Mouse (Mus musculus): ENCODE results near the gene Krt80. TPM values are rescaled to one million over a fixed set of nuclear protein-coding genes. Genes with fewer than 3 reads are reported as not detected.

Gene Krt80
- total and polyA plus RNA-seq, 3 experiments: 0.20 TPM; not detected in 2

GRCm38 (mm10) chr15:101297988-101298387 is 72.0 kb downstream of the Krt80 start:
- no peak overlapping the region for H3K27ac ChIP-seq (ENCODE audit: insufficient read depth, low read depth)
- H3K4me1 ChIP-seq (ENCODE audit: control insufficient read depth in 1 of 2, insufficient read depth in 2 of 2): peaks cover 2 to 3% of the 10 kb centered on the region in 2 experiments; a peak in 1 of 4 replicates

More at GRCm38 (mm10) chr15:101297988-101298387, 72.0 kb downstream of the Krt80 start:
- dilution Hi-C loops (cut with MboI; ENCODE audit: extremely low pct_ligation_motif_present, extremely low pct_unique_long_range_greater_than_20kb, low sequenced_read_pairs) (no loop called here), in situ Hi-C loops (cut with MboI; ENCODE audit: low pct_ligation_motif_present, low pct_unique_long_range_greater_than_20kb, low sequenced_read_pairs) (no loop called here)
- DNase-seq (ENCODE audit: extremely low read depth): no peak
- TF ChIP-seq PAX5 (IDR thresholded peaks at IDR 0.05; ENCODE audit: low read length) (no peak), BHLHE40 (IDR thresholded peaks at IDR 0.05; ENCODE audit: low read depth, low read length) (no peak)
- H3K79me2 ChIP-seq (replicated peaks; ENCODE audit: control insufficient read depth, extremely low read depth, insufficient read depth, poor library complexity, severe bottlenecking): no peaks in the 10 kb centered on the region
- H3K36me3 ChIP-seq (replicated peaks in 1 of 2; ENCODE audit: control insufficient read depth in 1 of 2, insufficient read depth in 1 of 2, low read length in 1 of 2): peaks cover 0 to 8% of the 10 kb centered on the region in 2 experiments
- no peak overlapping the region for H3K9ac ChIP-seq (ENCODE audit: insufficient read depth, low read depth)
- no peaks in the 10 kb centered on the region for H3K27me3 ChIP-seq (replicated peaks)
- no peaks in the 10 kb centered on the region for H3K9me3 ChIP-seq (replicated peaks; ENCODE audit: low read length)
- H3K4me3 ChIP-seq (replicated peaks in 1 of 3; ENCODE audit: low read depth in 2 of 3, low read length in 2 of 3, poor library complexity in 1 of 3): no peak overlapping the region
- no peak overlapping the region for H3K4me2 ChIP-seq (ENCODE audit: insufficient read depth, low read depth, poor library complexity, severe bottlenecking)

Other genes with a start within 250 kb of the Krt80 start
- 2.8 and 5.2 TPM in 2 replicates for gene Acvrl1, start 241.6 kb downstream of the Krt80 start, total RNA-seq (2012; rRNA removed)
- 4.0 and 6.3 TPM in 2 replicates for gene Acvrl1, start 241.6 kb downstream of the Krt80 start, total RNA-seq (2014; rRNA removed)
- 9.5 and 10.3 TPM in 2 replicates for gene Acvrl1, start 241.6 kb downstream of the Krt80 start, polyA plus RNA-seq (2012; ENCODE audit: insufficient read length, low read depth)
- gene Acvr1b, start 196.1 kb downstream of the Krt80 start, total RNA-seq (2012; rRNA removed): 3.3 and 4.8 TPM in 2 replicates
- gene Acvr1b, start 196.1 kb downstream of the Krt80 start, total RNA-seq (2014; rRNA removed): 2.6 and 2.9 TPM in 2 replicates
- gene Acvr1b, start 196.1 kb downstream of the Krt80 start, polyA plus RNA-seq (2012; ENCODE audit: insufficient read length, low read depth): 2.7 TPM in 2 replicates
- 2.9 and 6.7 TPM in 2 replicates for gene Grasp, start 146.0 kb downstream of the Krt80 start, total RNA-seq (2012; rRNA removed)
- gene Grasp, start 146.0 kb downstream of the Krt80 start, total RNA-seq (2014; rRNA removed): 1.4 and 2.3 TPM in 2 replicates
- 2.4 TPM in 2 replicates for gene Grasp, start 146.0 kb downstream of the Krt80 start, polyA plus RNA-seq (2012; ENCODE audit: insufficient read length, low read depth)
- gene Nr4a1, start 115.9 kb downstream of the Krt80 start, total RNA-seq (2012; rRNA removed): 0.42 and 0.89 TPM in 2 replicates
- gene Nr4a1, start 115.9 kb downstream of the Krt80 start, total RNA-seq (2014; rRNA removed): 0.57 and 0.60 TPM in 2 replicates
- 1.1 and 1.6 TPM in 2 replicates for gene Nr4a1, start 115.9 kb downstream of the Krt80 start, polyA plus RNA-seq (2012; ENCODE audit: insufficient read length, low read depth)
- 56.9 and 58.8 TPM in 2 replicates for gene Atg101, start 85.9 kb downstream of the Krt80 start, total RNA-seq (2012; rRNA removed)
- 61.2 and 61.3 TPM in 2 replicates for gene Atg101, start 85.9 kb downstream of the Krt80 start, total RNA-seq (2014; rRNA removed)
- gene Atg101, start 85.9 kb downstream of the Krt80 start, polyA plus RNA-seq (2012; ENCODE audit: insufficient read length, low read depth): 49.1 and 55.9 TPM in 2 replicates
- gene 6030408B16Rik, start 77.0 kb downstream of the Krt80 start, total RNA-seq (2012; rRNA removed): 0.13 TPM in 1 of 2 replicates, not detected in the other
- gene 6030408B16Rik, start 77.0 kb downstream of the Krt80 start, total RNA-seq (2014; rRNA removed): 0.17 and 0.20 TPM in 2 replicates
- gene 6030408B16Rik, start 77.0 kb downstream of the Krt80 start, polyA plus RNA-seq (2012; ENCODE audit: insufficient read length, low read depth): not detected in 2 replicates
- 0.55 TPM in 2 replicates for gene Krt7, start 40.9 kb upstream of the Krt80 start, total RNA-seq (2012; rRNA removed)
- gene Krt7, start 40.9 kb upstream of the Krt80 start, total RNA-seq (2014; rRNA removed): 0.46 and 0.81 TPM in 2 replicates
- 2.5 and 4.1 TPM in 2 replicates for gene Krt7, start 40.9 kb upstream of the Krt80 start, polyA plus RNA-seq (2012; ENCODE audit: insufficient read length, low read depth)
- 0.08 TPM in 1 of 2 replicates, not detected in the other for gene Krt87, start 68.6 kb upstream of the Krt80 start, total RNA-seq (2012; rRNA removed)
- not detected in 2 replicates for gene Krt87, start 68.6 kb upstream of the Krt80 start, total RNA-seq (2014; rRNA removed)
- 0.11 and 0.16 TPM in 2 replicates for gene Krt87, start 68.6 kb upstream of the Krt80 start, polyA plus RNA-seq (2012; ENCODE audit: insufficient read length, low read depth)
- gene Krt88, start 77.6 kb upstream of the Krt80 start, total RNA-seq (2012; rRNA removed): not detected in 2 replicates
- gene Krt88, start 77.6 kb upstream of the Krt80 start, total RNA-seq (2014; rRNA removed): not detected in 2 replicates
- gene Krt88, start 77.6 kb upstream of the Krt80 start, polyA plus RNA-seq (2012; ENCODE audit: insufficient read length, low read depth): not detected in 2 replicates
- not detected in 2 replicates for gene Krt81, start 93.6 kb upstream of the Krt80 start, total RNA-seq (2012; rRNA removed)
- gene Krt81, start 93.6 kb upstream of the Krt80 start, total RNA-seq (2014; rRNA removed): not detected in 2 replicates
- gene Krt81, start 93.6 kb upstream of the Krt80 start, polyA plus RNA-seq (2012; ENCODE audit: insufficient read length, low read depth): not detected in 2 replicates
- gene Krt86, start 103.3 kb upstream of the Krt80 start, total RNA-seq (2012; rRNA removed): not detected in 2 replicates
- not detected in 2 replicates for gene Krt86, start 103.3 kb upstream of the Krt80 start, total RNA-seq (2014; rRNA removed)
- gene Krt86, start 103.3 kb upstream of the Krt80 start, polyA plus RNA-seq (2012; ENCODE audit: insufficient read length, low read depth): not detected in 2 replicates
- not detected in 2 replicates for gene Krt83, start 121.3 kb upstream of the Krt80 start, total RNA-seq (2012; rRNA removed)
- not detected in 2 replicates for gene Krt83, start 121.3 kb upstream of the Krt80 start, total RNA-seq (2014; rRNA removed)
- gene Krt83, start 121.3 kb upstream of the Krt80 start, polyA plus RNA-seq (2012; ENCODE audit: insufficient read length, low read depth): not detected in 2 replicates
- not detected in 2 replicates for gene Gm49425, start 147.1 kb upstream of the Krt80 start, total RNA-seq (2012; rRNA removed)
- gene Gm49425, start 147.1 kb upstream of the Krt80 start, total RNA-seq (2014; rRNA removed): not detected in 2 replicates
- not detected in 2 replicates for gene Gm49425, start 147.1 kb upstream of the Krt80 start, polyA plus RNA-seq (2012; ENCODE audit: insufficient read length, low read depth)
- not detected in 2 replicates for gene Krt84, start 162.7 kb upstream of the Krt80 start, total RNA-seq (2012; rRNA removed)
- not detected in 2 replicates for gene Krt84, start 162.7 kb upstream of the Krt80 start, total RNA-seq (2014; rRNA removed)
- gene Krt84, start 162.7 kb upstream of the Krt80 start, polyA plus RNA-seq (2012; ENCODE audit: insufficient read length, low read depth): not detected in 2 replicates
- not detected in 2 replicates for gene Krt82, start 180.5 kb upstream of the Krt80 start, total RNA-seq (2012; rRNA removed)
- not detected in 2 replicates for gene Krt82, start 180.5 kb upstream of the Krt80 start, total RNA-seq (2014; rRNA removed)
- not detected in 2 replicates for gene Krt82, start 180.5 kb upstream of the Krt80 start, polyA plus RNA-seq (2012; ENCODE audit: insufficient read length, low read depth)
- not detected in 2 replicates for gene Krt90, start 192.8 kb upstream of the Krt80 start, total RNA-seq (2012; rRNA removed)
- gene Krt90, start 192.8 kb upstream of the Krt80 start, total RNA-seq (2014; rRNA removed): not detected in 2 replicates
- gene Krt90, start 192.8 kb upstream of the Krt80 start, polyA plus RNA-seq (2012; ENCODE audit: insufficient read length, low read depth): not detected in 2 replicates
- not detected in 2 replicates for gene Krt75, start 203.7 kb upstream of the Krt80 start, total RNA-seq (2012; rRNA removed)
- gene Krt75, start 203.7 kb upstream of the Krt80 start, total RNA-seq (2014; rRNA removed): not detected in 2 replicates
- not detected in 2 replicates for gene Krt75, start 203.7 kb upstream of the Krt80 start, polyA plus RNA-seq (2012; ENCODE audit: insufficient read length, low read depth)